Mouse (Mus musculus) adrenal gland, postnatal 25 days (tissue): Measurements from ENCODE around the gene 1700088E04Rik. TPM values are rescaled to one million over a fixed set of nuclear protein-coding genes. Genes with fewer than 3 reads are reported as not detected.
A peak's percentile ranks its signal among the peaks of the same experiment; 100 is the strongest.

Experiments
- DNase-seq: peaks from one replicate; pipeline ENCODE4 v3.0.0; 2021; ENCODE audit warnings: mixed read lengths
- total RNA-seq: library from RNA; stranded (reverse); gene quantifications from 2 replicates; pipeline ENCODE4 v1.2.3, GENCODE M21; 2021

The 1700088E04Rik gene
- total RNA-seq, 1 experiment from 2014 or later = 7.2 TPM

DNA sequence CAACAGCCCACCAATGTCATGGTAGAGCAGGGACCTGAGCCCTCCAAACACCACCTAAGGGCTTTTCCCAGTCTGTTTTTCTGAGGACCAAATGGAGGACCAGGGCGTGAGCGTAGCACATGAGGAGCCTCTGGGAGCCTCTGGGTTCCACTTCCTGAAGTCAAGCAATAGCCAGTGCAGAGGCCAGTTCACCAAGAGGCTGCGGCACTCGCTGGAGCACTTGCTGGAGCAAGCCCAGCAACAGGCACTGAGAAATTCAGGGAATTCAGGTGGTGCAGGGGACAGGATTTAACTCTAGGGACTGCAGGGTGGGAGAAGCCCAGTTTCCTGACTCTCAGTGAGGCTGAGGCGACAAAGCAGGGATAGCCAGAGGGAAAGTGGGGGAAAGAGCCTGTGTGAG, 42.8 kb downstream of the 1700088E04Rik start:
- DNase-seq = no peak

DNA sequence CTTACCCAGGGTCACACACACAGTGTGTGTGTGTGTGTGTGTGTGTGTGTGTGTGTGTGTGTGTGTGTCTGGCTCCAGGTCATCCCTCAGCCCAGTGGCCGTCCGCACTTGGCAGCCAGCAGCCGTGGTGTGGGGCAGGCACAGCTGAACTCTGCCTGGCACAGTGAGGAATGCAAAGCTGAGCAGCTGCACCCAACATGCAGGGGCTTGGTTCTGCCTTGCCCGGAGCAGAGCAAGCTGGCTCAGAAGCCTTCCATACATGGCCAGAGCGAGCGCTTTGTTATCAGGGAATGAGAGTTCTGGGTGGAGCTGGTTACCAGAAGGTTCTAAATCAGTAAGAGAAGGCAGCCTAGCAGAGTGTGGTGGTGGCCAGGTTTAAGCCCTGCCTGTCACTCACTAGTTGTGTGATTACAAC, 43.4 kb downstream of the 1700088E04Rik start:
- DNase-seq = peak; percentile 73

GRCm38 (mm10) chr15:79097135-79097534, 43.9 kb downstream of the 1700088E04Rik start:
- no peak for DNase-seq

- no peak for DNase-seq
Observed at GRCm38 (mm10) chr15:79096556-79096955, 44.5 kb downstream of the 1700088E04Rik start.

GRCm38 (mm10) chr15:79095483-79095882, 45.6 kb downstream of the 1700088E04Rik start:
- no peak for DNase-seq

DNA sequence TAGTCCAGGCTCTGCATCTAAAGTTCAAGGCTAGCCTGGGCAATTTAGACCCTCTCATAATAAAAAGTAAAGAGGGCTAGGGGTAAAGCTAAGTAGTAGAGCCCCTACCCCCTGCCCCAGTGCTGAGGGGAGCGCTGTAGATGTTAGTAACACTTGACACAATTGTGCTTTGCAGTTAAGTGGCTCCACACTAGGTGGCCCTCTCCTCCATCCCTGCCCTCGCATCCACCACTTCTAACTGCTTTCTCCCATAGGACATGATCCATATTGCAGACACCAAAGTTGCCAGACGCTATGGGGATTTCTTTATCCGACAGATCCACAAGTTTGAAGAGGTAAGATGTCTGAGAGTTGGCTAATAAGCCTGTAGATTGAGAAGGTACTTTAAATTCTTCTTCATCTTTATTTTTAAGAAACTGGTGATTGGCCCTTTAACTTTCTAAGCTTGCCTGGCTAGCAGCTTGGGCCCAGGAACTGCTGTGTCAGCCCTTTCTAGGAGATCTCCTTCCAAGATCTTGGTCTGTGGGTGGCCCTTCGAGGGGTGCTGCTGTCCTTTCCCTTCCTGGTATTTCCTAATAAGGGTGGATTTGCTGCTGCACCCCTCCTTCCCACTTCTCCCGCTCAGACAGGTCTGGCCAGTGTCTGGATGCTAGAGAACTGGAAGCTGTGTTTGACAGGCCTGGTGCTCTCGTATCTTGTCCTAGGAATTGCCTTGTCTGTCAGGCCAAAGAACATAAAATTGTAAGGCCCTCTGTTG, 47.8 kb downstream of the 1700088E04Rik start:
- peak; percentile 47 for DNase-seq

DNA sequence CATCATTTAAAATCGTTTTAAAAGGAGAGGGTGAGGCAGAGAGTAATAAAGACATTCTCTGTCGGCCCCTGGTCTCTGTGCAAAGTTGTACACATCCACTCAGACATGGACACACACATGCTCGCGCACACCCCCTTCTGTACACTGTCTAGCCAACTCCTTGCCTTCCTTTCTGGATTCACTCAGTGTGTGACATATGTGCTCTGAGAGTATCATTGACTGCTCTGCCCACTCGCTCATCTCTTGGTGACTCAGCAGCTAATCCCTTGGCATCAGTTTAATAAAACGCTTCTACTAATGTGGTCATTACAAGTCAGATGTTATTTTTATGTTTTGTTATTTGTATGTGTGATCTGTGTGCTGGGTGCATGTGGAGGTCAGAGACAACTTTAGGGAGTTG, 48.8 kb downstream of the 1700088E04Rik start:
- DNase-seq = no peak

GRCm38 (mm10) chr15:79079567-79079966, 61.5 kb downstream of the 1700088E04Rik start:
- no peak for DNase-seq

Other genes starting within 250 kb of the 1700088E04Rik start
- gene Gm49510, start 241.6 kb downstream of the 1700088E04Rik start, total RNA-seq = not detected in 2 replicates
- 6.1 and 8.8 TPM in 2 replicates for gene Sh3bp1, start 241.5 kb downstream of the 1700088E04Rik start, total RNA-seq
- gene Pdxp, start 227.3 kb downstream of the 1700088E04Rik start, total RNA-seq = 5.0 and 6.0 TPM in 2 replicates
- gene Lgals1, start 214.5 kb downstream of the 1700088E04Rik start, total RNA-seq = 273 and 304 TPM in 2 replicates
- gene Nol12, start 206.3 kb downstream of the 1700088E04Rik start, total RNA-seq = 42.7 and 44.0 TPM in 2 replicates
- 113 and 114 TPM in 2 replicates for gene Triobp, start 193.5 kb downstream of the 1700088E04Rik start, total RNA-seq
- gene H1f0, start 112.8 kb downstream of the 1700088E04Rik start, total RNA-seq = 159 and 217 TPM in 2 replicates
- gene Galr3, start 99.4 kb downstream of the 1700088E04Rik start, total RNA-seq = 0.39 TPM in 1 of 2 replicates, not detected in the other
- gene Ankrd54, start 78.4 kb downstream of the 1700088E04Rik start, total RNA-seq = 20.4 and 27.4 TPM in 2 replicates
- gene Eif3l, start 66.1 kb downstream of the 1700088E04Rik start, total RNA-seq = 150 and 151 TPM in 2 replicates
- gene Micall1, start 32.4 kb downstream of the 1700088E04Rik start, total RNA-seq = 42.9 and 57.5 TPM in 2 replicates
- 110 and 122 TPM in 2 replicates for gene Polr2f, start 244 bp downstream of the 1700088E04Rik start, total RNA-seq
- 0.95 and 2.1 TPM in 2 replicates for gene Sox10, start 24.0 kb upstream of the 1700088E04Rik start, total RNA-seq
- 20.8 and 26.1 TPM in 2 replicates for gene Pick1, start 87.9 kb upstream of the 1700088E04Rik start, total RNA-seq
- gene Gm49486, start 88.1 kb upstream of the 1700088E04Rik start, total RNA-seq = not detected in 2 replicates
- gene Slc16a8, start 113.5 kb upstream of the 1700088E04Rik start, total RNA-seq = not detected in 2 replicates
- not detected in 2 replicates for gene Baiap2l2, start 144.3 kb upstream of the 1700088E04Rik start, total RNA-seq
- 28.4 and 31.9 TPM in 2 replicates for gene Pla2g6, start 187.1 kb upstream of the 1700088E04Rik start, total RNA-seq
- 2.2 and 3.1 TPM in 2 replicates for gene Maff, start 205.4 kb upstream of the 1700088E04Rik start, total RNA-seq